Mouse (Mus musculus) granulocyte monocyte progenitor cell, adult 5-6 weeks (primary cell): Measurements from ENCODE around the gene Tstd2. TPM values are rescaled to one million over a fixed set of nuclear protein-coding genes. Genes with fewer than 3 reads are reported as not detected.

Experiments used
- ATAC-seq: replicated peaks from 2 replicates; pipeline ENCODE4 v1.8.0; 2016; ENCODE audit warnings: mild to moderate bottlenecking, moderate TSS enrichment, inconsistent platforms; ENCODE audit not compliant: poor library complexity, severe bottlenecking
- total RNA-seq, 2 experiments: library from RNA; stranded (forward) in 1 of 2; stranded (reverse) in 1 of 2; fragments of 200-712, 200-1000 nt in 1 of 2; fragments of >200 nt in 1 of 2; fragmentation: Nextera tagmentation in 1 of 2; gene quantifications; 2 replicates each; pipeline ENCODE4 v1.2.3; 2014 to 2017

Gene Tstd2
- total RNA-seq, 2 experiments from 2014 or later = 27.9 to 36.9 TPM

DNA sequence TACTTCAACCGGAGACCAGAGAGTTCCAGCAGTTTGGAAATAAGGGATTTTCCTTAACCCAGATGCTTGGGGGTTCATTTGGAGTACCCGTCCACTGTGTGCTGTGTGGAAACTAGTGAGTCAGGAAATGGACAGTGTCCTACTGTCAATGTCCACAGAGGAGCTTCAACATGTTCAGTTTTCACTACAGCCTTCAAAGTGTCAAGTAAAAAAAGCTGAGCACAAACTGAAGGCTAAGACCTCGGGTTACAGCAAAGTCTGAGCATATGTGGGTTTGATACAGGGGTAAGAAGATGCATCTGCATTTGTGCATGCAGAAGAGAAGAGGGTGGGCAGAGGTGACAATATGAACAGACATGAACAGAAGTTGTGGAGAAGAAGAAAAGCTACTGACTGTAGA, 17.7 kb downstream of the Tstd2 start:
- ATAC-seq = no peak

DNA sequence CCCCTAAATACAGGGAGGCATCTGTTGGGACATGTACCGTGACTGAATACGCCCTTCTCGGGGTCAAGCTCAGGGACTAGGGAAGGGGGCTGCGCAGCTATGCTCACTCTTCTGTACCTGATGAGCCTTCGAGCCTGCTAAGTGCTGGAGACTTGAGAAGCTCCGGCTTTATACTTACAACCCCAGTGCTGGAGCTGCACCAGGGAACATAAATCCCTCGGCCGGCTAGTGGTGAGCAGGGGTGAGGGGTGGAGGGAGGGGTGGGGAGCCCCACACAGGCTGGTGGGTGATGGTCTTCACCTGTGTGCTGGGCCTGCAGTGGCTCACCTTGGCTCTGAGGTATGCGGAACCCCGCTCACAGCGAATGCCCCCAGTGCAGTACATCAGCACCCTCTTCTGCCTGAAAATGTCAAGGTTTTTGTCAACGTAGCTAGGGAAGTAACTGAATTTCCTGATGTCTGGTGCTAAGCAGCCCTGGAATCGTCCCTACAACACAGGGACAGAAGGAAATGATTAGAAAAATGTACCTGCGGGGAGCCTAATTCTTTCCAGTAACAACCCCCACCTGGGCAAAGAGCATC, 18.9 kb downstream of the Tstd2 start:
- ATAC-seq = no peak

DNA sequence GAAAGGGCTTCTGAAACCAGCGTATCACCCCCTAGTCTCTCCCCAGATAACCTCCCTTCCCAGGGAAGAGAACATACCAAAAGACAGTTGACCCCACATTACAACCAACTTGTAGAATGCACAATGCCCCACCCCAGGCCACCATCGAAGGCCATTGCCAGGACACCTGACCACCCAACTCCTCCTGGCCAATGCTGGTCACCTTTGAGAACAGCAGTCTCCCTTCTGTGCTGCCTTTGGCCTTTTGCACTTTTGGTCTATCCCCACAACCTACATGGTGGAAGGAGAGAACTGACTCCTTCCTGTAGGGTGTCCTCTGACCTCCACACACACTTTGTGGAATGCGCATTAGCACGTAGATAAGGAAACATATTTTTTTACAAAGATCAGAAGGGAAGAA, 21.0 kb downstream of the Tstd2 start:
- no peak for ATAC-seq

DNA sequence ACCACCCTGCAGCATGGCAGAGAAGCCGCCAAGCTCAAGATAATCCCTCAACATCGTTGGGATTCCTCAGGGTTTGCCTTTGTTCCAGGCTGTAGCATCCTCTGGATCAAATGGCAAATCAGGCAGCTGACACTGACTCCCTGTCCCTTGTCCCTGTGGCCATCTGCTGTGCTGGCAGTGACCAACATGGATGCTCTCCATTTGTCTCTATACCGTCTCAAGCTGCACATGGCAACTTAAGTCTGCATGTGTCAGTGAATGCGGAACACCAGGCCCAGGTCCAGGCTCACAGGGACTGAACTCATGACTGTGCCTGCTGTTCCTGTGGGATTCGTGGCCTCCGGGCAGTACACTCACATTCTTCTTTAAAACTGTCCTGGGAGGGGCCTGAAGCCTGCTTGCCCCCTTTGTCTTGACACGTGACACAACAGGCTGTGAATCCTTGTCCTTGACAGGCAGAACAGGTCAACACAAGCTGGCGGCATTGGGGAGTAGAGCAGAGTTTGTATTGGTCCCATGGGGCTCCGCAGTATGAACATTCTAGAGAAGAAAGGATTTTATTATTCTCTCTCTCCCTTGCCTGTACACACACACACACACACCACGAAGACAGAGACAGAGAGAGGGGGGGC, 21.8 kb downstream of the Tstd2 start:
- ATAC-seq = no peak

DNA sequence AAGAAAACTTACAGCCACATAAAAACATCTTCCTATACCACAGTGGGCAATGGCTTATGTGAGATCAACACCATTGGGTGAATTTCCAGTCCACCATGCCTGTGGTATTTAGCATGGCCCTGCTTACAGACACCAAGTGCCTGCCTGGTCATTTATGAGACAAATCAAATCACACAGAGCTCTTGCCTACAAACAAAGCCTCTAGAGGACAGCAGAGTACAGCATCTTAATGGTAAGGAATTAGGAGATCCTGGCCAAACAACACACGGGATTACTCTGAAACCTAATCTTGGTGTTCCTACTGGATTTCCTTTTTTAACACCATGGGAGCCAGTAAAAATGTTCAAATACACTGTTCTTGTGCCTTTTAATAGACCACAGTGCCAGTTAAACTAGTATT, 23.2 kb downstream of the Tstd2 start:
- no peak for ATAC-seq

GRCm38 (mm10) chr4:46111361-46111760, 27.1 kb downstream of the Tstd2 start:
- ATAC-seq = no peak

DNA sequence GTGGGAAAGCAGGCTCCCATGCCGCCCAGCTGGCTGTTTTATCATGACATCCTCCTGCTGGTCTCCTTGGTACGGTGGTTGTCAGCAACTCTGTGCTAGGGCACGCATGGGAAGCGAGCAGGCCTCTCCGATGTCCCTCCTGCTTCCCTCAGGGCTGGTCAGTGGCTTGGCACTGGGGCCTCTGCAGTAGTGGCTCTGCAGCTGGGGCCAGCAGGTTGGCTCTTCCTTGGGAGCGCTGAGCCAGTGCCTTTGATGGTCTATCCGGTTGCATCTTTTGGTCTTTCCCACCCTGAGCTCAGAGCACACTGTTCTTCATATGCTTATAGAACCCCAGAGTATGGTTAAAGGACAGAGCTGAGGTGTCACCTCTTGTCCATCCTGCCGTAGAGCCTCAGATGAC, 28.4 kb downstream of the Tstd2 start:
- no peak for ATAC-seq

- no peak for ATAC-seq
These were observed 36.3 kb downstream of the Tstd2 start for GRCm38 (mm10) chr4:46102078-46102769.

DNA sequence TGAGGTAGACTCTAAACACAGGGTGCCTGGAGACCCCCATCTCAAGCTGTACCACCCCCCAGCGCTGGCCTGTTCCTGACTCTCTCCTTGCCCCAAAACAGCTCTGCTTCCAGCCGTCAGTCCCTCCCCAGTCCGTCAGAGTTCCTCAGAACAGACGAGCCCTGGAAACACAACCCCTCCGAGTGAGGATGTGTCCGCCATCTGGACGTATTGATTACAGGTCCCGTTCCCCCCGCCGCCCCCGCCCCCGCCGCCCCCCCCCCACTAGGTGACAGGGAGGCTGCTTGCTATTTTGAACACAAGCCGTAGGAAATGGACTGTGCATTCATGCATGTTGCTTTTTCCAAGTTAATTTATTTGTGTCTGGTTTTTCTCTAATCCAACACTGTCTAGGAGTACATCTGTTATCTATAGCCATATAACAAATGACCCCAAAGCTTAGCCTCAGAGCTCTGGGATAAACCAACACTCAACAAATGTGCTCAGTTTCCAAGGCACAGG, 37.2 kb downstream of the Tstd2 start:
- no peak for ATAC-seq

DNA sequence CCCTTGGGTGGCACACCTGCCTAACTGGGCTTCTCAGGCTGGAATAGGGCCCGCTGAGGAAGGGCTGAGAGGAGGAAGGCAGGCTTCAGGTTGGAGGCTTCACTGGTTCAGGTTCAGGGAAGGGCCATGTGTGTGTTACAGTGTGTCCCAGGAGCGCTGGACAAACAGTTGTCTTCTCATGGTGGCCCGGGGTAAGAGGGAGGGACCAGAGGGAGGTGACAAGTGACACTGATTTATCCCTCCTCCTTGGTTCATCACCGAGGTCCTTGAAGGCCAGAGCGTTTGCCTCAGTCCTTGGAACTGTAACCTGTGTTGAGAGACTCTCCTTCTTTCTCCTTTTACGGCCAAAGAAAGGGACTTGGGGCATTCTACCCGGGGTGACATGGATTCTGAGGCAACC, 38.0 kb downstream of the Tstd2 start:
- no peak for ATAC-seq

- ATAC-seq = no peak
These were observed 39.4 kb downstream of the Tstd2 start for GRCm38 (mm10) chr4:46099132-46099531.

DNA sequence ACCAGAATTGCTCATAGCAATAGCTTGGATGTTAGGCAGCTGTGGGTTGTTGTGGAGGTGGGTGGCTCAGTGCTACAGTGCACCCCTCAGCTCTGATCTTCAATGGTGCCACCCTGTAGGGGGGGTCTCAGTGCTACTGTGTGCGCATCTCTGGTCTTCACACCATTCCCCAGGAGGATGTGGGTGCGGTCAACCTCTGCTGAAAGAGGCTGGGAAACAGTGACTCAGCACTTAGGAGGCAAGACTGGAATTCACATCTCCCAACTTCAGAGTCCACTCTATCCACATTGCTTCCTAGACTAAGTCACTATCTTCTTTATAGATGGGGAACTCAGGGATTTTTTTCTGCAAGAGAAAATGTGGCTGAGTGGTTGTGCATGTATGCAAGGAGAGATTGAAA, 40.9 kb downstream of the Tstd2 start:
- no peak for ATAC-seq

DNA sequence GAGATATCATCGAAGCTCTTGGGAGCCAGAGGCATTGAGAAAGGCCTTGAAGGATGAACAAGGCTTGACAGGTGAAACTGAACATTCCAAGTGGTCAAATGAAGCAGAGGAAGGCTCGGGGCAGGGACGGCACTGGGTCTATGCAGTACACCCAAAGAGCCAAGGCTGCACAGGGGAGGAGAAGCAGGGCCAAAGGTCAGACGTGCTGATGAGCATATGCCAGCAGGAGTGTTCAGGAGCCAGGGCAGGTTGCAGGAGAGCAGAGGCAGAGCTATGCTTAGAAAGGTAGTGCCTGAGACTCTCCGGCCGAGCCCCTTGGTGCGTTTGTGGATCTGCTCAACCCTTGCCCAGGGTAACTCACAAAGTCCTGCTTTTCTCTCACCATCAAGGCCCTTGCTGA, 41.9 kb downstream of the Tstd2 start:
- no peak for ATAC-seq

- no peak for ATAC-seq
These were observed 42.7 kb downstream of the Tstd2 start for GRCm38 (mm10) chr4:46095826-46096159.

- ATAC-seq = no peak
These were observed 43.3 kb downstream of the Tstd2 start for GRCm38 (mm10) chr4:46094916-46095825.

DNA sequence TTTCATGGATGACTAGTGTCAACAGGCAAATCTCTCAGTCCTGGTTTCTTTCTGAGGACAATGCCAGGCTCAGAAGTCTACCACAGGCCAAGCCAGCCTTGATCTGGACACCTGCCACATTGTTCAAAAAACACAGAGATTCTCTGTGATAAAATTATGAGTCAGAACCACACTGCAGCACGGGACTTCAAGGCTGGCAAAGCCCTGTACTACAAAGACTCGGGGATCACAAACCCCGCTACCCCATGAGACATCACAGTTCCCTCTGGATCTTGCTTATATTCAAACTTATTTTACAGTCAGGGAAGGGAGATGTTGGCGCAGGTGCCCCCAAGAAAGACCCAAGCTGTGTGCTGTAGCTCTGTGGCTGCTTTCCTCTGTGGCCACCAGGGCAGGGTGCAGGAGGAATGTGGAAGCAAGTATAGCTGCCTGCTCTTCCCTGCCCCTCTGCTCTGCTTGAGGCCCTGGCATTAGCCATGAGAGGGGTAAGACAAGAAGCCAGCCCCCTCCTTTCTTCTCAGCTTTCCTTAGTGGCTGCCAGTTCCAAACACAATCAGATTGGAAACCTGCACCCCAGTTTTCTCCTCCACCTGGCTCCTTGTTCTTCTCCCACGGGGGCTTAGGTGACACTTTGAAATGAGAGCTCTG, 45.9 kb downstream of the Tstd2 start:
- no peak for ATAC-seq

DNA sequence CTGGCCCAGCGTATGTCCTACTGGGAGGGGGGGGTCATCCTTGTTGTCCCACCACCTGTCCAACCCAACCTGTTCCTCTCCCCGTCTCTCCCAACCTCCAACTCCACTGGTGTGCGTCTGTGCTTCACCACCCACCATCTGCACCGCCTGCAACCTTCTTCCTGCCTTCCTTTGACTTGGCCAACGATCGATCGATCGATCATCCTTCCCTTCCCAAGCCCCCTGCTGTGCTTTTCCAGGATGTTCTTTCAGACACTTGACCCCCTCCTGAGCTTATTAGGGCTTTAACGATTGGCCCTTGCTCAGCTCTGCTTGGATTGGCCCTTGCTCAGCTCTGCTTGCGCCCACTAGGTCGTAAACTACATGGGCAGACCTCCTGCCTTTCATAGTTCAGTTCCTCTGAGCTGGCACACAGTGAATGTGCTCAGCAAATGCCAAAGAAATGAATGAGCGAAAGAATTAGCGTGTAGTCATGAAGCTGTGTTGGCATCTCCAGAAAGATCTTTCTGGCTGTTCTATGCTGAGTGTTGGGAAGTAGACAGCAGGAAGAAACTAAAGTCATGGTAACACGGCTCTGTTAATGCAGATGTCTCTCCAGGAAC, 48.9 kb downstream of the Tstd2 start:
- ATAC-seq = no peak

GRCm38 (mm10) chr4:46087852-46088251, 50.6 kb downstream of the Tstd2 start:
- no peak for ATAC-seq

DNA sequence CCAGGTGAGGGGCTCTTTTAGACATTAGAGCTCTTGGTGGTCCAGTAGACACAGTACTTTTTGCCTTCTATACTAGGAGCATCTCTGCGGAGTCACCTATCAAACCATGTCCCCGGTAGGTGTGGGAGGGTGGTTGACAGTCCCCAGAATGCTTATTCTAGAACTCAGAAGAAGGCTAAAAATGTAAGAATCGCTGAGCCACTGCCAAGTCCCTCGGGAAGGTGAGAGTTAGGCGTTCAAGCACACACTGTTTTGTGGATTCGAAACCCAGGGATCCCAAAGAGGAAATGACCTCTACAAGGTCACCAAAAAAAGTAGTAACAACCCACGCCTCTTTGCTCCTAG, 51.1 kb downstream of the Tstd2 start:
- no peak for ATAC-seq
